Mouse (Mus musculus) olfactory bulb, adult 2 months (tissue): ENCODE measurements around the gene Vps25.

Experiments used
- CTCF ChIP-seq: fragments of 200-500 bp; IDR thresholded peaks from 2 replicates; pipeline ENCODE4 v1.5.1; 2012; ENCODE audit warnings: low read depth, mild to moderate bottlenecking, low read length, moderate library complexity; ENCODE audit not compliant: insufficient read depth
- POLR2A ChIP-seq: fragments of 200-500 bp; IDR thresholded peaks from 2 replicates; pipeline ENCODE4 v1.6.1; 2012; ENCODE audit warnings: mild to moderate bottlenecking, low read depth, low read length, moderate library complexity; ENCODE audit not compliant: insufficient read depth

- TF ChIP-seq POLR2A (no peak; the same call in 1 of the 2 replicates), CTCF (no peak)
These were observed 21.8 kb downstream of the Vps25 start for GRCm38 (mm10) chr11:101275309-101275708.
